Mouse (Mus musculus) cerebellum, adult 11-12 months (tissue): ENCODE measurements around the gene Unc93b1.
"Not testable (repeated sequence)": the region's sequence is repeated elsewhere in the genome, so short reads cannot be mapped to it uniquely, and the experiment has no call there.

Experiments
- DNase-seq: peaks from one replicate; pipeline ENCODE4 v3.0.0; 2022

The Unc93b1 gene

DNA sequence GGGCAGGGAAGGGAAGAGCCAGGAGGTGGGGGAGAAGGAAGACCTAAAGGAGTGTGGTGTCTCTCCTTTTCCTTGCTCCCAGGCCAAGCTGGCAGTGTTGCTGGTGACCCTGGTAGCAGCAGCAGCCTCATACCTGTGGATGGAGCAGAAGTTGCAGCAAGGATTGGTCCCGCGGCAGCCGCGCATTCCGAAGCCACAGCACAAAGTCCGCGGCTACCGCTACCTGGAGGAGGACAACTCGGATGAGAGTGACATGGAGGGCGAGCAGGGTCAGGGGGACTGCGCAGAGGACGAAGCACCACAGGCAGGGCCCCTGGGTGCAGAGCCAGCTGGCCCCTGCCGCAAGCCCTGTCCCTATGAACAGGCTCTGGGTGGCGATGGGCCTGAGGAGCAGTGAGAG, 13.6 kb downstream of the Unc93b1 start:
- no peak for DNase-seq

DNA sequence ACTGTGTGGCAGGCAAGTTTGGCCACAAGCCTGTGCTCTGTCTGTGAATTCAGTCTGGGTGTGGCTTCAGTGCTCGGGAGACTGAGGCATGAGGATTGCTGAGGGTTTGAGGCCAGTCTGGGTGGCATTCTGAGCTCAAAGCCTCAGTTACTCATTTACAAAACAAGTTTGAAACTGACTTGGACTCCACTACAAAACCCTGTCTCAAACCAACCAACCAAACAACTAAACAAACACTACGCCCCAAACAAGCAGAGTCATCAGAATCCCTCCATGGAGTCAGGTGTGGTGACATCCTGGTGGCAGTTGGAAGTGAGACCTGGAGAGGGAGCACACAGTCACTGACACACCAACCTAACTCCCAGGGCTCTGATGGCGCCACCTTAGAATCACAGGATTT, 15.3 kb downstream of the Unc93b1 start:
- no peak for DNase-seq

DNA sequence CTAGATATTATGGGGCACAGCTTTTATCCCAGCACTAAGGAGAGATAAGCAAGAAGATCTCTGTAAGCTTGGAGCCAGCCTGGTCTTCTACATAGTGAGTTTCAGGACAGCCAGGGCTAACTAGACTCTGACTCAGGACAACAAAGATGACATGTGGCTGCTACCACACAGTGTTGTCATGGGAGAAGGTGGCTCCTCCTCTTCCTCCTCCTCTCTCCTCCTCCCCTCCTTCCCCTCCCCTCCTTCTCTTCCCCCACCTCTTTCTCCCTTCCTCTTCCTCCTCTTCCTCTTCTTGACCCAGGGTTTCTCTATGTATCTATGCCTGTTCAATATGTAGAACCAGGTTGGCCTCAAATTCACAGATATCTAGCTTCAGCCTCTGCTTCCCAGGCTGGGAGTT, 16.5 kb downstream of the Unc93b1 start:
- no peak for DNase-seq

DNA sequence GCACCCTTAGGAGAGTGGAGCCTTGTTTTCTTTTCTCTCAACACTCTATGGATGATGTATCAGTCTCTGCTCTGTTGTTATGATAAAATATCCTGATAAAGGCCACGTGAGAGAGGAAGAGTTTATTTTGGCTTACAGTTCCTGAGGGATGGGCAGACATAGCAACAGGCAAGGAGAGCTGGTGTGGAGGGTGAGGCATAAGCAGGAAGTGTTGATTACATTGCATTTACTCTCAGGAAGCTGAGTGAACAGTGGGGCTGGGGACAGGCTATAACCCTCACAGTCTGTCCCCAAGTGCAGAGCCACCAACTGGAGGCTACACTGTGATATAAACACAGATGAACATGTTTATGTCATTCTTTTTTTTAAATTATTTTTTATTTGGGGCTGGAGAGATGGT, 17.1 kb downstream of the Unc93b1 start:
- no peak for DNase-seq

DNA sequence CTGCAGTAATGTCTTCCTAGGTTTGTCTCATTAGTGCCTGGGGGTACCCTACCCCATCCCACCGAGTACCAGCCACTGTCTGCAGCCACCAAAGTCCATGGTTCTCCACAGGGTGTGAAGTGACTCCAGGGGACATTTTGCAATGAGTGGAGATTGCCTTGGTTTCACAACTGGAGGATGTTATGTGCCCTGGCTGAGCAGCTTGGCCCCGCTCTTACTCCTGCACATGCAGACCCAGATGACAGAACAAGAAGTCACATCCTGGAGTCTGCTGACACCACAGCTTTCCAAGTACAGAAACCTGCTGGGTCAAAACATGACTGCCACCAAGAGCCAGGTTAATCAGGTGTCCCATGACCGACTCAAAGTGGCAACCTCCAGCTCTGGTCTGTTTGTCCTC, 20.0 kb downstream of the Unc93b1 start:
- DNase-seq, result no peak

DNA sequence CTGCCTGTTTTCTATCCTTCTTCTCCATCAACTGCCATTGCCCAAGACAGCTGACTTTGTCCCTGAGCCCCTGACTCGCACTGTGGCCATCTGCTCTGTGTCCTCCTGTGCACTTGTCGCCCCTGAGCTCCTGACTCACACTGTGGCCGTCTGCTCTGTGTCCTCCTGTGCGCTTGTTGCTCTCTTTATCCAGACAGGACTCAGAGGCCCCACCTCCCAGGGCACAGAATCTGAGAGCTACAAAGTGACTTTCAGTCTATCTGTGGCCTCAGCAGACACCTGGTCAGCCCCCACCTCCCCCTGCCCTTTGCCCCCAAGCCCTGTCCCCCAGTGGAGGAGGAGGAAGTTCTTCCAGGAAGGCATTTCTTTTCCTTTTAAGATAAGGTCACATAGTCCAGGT, 20.8 kb downstream of the Unc93b1 start:
- DNase-seq, result no peak

DNA sequence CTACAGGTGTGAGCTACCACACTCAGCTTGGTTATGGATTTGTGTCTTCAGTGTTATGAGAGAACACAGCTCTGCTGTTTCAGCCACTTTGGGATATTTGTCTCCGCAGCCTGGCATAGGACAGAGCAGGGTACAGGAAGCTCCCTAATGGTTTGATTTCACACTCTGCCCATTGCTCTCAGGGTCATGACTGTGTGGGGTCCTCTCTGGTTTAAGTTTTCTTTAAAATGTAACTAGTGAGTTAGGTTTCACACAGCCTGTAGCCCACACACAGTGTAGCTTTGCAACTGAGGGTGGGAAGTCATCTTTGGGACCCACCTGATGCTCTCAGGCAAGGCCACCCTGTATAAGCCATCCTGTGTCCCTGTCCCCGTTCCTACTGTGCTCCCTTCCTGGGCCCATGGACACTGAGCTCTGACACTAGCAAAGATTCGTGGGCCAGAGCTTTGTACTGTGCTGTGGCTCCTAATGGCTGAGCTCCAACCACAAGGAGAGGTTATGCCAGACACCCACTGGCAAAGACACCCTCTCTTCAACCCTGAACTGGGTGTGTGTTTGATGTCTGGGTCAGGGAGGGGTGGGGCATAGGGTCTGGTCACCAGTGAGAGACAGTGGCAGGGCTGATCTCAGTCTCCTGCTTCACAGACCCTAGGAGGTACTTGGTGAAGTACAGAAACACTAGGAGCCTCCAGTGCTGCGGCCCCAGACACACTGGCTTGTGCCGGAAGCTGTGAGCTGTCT, 22.5 kb downstream of the Unc93b1 start:
- DNase-seq, result not testable (repeated sequence)

DNA sequence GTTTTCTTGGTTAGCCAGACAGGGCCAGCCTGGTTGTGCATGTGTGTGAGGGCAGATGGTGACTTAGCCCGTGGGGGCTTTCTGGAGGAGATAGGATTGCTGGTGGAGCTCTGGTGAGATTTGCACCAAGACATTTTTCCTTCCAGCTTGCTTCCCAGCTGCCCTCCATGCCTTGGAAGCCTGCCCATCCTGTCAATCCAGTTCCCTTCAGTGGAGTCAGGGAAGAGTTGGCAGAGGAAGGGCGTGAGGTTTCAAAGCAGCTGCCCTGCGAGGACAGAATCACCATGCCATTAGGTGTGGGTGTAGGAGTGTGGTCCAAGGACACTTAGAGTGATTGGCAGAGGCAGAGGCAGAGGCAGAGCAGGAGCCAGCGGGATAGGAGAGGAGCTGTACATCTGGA, 23.5 kb downstream of the Unc93b1 start, which contains the start of gene Aldh3b3:
Gene Aldh3b3, plus strand, starts transcription at position 176 of the 400 bp plus-strand sequence.
- no peak for DNase-seq

DNA sequence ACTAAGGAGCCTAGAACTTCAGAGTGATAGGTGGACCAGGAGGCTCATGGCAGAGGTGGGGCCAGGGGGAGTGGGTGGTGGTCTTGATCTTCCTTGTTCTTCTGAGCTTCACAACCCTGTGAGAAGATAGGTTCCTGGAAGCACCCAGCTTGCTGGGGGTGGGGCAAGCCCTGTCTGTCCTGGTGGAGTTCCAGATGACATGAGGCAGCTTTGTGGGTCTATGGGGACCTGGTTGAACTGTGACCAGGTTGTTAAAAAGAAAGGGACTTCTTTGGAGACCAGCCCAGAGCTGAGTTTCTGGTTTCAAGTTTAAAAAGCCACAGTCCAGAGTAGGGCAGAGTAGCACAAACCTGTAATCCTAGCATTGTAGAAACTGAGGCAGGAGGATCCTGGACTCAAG, 24.0 kb downstream of the Unc93b1 start:
- DNase-seq, result no peak

DNA sequence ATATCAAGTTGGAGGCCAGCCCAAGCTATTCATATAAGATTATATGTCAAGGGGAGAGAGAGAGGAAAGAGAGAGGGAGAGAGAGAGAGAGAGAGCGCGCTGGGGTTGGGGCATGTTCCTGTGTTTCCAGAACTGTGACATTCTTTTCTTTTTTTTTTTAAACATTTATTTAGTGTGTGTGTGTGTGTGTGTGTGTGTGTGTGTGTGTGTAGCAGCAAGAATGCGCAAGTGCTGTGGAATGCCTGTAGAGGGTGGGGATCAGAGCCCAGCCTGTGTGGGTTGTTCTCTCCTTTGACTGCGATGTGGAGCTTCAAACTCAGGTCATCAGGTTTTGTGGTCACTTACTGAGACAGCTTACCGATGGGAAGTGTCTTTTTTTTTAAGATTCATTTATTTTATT, 25.2 kb downstream of the Unc93b1 start:
- no peak for DNase-seq

DNA sequence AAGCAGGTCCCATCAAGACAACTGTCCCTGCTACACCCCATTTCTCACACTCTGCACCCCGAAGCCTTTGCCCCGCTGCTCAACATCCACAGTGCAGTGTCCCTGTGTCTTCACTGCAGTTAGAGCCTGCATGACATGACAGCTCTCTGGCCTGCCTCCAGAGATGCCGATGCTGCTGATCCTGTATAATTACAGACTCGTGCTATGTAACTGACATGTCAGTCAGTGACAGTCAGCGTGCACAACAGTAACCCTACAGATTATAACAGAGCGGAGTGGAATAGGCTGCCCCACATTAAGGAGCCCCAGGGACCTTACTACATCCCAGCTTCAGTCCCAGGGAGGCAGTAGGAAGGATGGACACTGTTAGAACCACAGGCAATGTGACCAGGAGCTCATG, 26.8 kb downstream of the Unc93b1 start:
- not testable (repeated sequence) for DNase-seq

DNA sequence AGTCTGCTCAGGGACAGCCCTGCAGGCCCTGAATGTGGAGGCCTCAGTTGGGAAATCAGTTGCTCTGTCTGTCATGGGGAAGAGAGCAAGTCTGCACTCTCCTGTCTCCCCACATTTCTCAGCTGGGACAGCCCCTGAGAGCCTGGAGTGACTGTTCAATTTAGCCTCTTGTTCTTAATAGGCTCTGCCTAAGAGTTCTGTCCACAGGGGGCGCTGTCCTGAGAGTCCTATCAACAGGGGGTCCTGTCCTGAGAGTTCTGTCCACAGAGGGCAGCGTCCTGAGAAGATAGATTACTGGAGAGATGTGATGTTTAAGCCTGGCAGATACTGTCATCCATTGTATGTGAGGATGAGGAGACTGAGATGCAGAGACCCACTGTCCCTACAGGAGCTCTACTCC, 27.5 kb downstream of the Unc93b1 start:
- no peak for DNase-seq

DNA sequence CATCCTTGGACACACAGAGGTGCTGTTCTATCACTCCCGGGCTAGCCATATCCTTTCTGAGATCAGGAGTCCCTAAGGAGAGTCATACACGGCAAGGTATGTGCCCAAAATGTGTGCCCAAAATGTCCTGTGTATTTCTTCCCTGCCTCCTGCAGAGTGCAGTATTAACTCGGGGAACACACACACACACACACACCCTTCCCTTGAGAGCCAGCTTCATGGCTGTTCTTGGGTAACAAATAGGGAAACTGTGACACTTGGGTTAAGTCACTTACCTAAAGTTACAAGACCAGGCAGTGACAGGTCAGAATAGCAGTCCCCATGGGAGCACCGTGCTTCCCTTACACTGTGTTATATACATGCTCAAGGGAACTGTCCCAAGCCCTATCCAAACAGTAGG, 29.0 kb downstream of the Unc93b1 start:
- DNase-seq, result no peak

DNA sequence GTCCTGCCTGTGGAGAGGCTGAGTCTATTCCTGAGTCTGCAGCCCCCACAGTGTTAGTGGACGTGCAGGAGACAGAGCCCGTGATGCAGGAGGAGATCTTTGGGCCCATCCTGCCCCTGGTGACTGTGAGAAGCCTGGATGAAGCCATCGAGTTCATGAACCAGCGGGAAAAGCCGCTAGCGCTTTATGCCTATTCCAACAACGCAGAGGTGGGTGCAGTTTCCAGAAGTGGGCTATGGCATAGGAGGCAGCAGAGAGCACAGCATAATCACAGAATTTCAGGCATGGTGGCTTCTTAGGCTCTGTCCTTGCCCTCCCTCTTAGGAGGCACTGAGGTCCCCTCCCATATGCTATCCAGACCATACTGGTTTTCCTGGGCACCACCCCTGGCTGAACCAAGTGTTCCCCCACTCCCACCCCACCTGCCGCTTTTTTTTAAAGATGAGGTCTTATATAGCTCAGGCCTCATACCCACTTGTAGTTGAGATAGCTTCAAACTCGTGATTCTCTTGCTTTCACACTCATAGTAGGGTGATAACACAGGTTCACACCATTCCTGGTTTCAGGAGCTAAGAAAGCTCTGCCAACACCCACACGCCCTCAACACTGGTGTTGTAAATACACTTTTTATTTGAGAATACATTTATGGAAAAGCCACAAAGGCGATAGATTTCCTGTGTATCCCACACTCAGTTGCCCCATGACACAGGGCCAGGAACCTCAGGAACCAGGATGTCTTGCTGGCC, 31.5 kb downstream of the Unc93b1 start:
- DNase-seq, result no peak

DNA sequence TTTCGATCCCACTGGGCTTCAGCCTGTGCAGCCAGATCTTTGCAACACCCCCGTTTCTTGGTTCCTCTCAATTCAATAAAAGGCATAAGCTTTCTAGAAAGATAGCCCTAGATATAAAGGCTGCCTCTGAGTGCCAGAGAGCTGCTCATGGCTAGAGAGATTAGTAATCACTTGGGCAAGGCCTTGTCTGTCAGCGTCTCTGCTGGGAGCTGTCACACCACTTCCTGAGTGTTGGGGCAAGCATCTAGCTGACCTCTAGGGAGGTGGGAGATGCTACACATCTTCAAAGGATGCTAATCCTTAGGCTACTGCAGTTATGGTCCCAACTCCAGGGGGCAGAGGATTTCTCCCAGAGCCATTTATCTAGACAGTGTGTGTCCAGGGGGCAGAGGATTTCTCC, 32.3 kb downstream of the Unc93b1 start:
- DNase-seq, result no peak

DNA sequence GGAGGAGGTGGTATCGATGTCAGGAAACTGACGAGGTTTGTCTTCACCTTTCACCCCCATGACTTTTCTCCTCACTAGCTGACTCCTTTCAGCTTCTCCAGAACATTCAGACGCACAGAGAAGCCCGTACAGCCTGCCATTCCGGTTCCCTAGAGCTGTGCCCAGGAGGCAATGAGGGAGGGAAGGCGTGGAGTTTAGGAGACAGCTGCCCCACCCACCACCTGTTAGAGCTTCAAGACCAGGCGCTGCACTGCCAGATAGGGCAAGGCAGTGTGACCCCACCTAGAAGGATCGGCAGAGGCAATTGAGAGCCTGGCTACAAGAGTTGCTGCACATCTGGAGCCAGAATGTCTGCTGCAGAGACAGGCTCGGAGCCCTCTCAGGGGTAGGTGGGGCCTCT, 37.2 kb downstream of the Unc93b1 start, which contains the start of gene Aldh3b2:
Gene Aldh3b2, plus strand, starts transcription at position 100 of the 400 bp plus-strand sequence.
- DNase-seq, result no peak

DNA sequence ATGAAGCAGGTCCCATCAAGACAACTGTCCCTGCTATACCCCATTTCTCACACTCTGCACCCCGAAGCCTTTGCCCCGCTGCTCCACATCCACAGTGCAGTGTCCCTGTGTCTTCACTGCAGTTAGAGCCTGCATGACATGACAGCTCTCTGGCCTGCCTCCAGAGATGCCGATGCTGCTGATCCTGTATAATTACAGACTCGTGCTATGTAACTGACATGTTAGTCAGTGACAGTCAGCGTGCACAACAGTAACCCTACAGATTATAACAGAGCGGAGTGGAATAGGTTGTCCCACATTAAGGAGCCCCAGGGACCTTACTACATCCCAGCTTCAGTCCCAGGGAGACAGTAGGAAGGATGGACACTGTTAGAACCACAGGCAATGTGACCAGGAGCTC, 39.6 kb downstream of the Unc93b1 start:
- DNase-seq, result not testable (repeated sequence)

DNA sequence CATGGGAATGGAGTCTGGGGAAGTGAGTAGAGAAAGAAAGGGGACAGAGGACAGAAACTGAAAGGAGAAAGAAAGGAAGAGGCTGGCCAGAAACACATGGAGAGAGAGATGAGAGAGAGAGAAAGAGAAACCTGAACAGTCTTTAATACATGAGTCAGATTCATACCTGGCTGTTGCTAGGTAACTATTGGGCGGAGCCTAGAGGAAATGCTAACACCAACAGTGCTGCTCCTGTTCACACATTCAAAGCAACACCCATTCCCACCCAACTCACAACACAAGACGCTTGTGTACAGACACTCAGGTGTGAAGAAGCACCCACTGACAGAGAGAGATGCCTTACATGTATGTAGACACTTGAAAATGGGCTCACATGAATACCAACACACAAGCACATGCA, 40.9 kb downstream of the Unc93b1 start:
- no peak for DNase-seq

DNA sequence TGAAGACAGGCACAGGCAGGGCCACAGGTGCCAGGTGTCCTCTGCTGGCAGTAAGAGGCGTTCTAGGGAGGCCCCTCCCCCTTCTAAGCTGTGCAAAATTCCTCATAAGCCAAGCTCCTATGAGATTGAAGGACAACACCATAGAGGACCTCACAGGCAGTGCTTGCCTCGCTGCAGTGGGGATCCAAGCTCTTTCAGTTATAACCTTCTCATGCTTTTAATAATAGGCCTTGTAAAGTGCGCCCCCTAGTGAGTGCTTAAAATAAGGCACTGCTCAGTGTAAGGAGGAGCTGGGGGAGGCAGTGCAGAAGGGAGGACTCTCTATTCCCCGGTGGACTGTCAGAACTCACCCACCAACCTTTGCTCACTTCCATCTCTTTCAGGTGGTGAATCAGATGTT, 45.3 kb downstream of the Unc93b1 start:
- peak; percentile 69 for DNase-seq

DNA sequence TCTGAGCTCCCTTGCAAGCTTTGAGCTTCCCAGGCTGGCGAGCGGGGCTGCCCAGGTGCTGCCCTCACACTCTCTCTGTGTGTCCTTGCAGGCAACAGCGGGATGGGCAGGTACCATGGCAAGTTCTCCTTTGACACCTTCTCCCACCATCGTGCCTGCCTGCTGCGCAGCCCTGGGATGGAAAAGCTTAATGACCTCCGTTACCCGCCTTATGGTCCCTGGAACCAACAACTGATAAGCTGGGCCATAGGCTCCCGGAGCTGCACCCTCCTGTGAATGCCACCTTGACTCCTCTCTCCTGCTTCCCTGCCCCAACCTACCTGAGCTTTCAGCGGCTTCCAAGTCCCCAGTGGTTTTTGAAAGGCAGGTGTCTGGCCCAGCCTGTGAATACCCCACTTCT, 45.9 kb downstream of the Unc93b1 start:
- DNase-seq, result no peak

DNA sequence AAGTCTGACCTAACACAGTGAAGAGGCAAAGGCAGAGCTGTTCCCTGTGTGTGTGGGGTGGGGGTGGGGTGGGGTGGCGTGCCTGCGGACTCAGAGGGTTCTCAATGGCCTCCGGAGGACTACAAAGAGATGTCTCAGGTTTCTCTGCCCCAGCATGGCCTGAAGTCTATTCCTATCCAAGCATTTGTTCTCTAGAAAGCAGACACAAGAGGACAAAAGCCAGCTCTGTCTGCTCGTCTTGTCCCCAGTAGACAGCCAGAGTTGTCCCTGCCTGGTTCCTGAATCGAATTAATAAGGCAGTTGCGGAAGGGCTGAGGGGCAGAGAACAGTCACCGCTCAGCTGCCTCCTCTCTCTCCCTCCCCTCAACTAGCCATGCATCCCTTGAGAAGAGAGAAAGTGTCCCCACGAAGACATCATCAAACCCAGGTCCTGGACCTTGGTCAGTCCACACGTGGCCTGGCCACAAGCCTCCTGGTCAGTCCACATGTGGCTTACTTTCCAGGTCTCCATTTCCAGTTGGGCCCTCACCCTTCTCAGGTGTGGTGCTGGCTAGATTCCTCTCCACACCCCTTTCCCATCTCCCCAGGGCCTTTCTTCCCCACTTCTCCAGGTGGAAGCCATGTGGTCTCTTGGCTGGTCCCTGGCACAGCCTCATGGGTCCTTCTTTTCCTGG, 48.7 kb downstream of the Unc93b1 start:
- no peak for DNase-seq

DNA sequence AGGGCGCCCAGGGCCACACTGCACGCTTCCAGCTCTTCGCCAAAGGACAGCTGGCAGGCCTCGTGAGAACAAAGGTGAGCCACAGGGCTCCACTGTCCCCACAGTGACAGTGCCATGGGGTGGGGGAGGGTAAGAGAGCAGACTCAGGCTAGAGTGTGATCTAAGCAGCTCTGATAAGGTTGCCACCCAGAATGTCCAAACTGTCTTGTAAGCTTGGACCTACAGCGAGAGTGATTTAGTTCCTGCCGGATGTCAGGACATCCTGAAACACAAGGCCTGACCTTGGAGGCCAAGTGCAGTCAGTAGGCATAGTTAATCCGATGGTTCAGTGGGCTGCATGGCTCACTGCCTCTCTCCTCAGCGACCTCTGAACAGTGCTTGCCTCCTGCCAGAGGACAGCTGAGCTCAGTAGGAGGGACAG, 50.3 kb downstream of the Unc93b1 start:
- no peak for DNase-seq

DNA sequence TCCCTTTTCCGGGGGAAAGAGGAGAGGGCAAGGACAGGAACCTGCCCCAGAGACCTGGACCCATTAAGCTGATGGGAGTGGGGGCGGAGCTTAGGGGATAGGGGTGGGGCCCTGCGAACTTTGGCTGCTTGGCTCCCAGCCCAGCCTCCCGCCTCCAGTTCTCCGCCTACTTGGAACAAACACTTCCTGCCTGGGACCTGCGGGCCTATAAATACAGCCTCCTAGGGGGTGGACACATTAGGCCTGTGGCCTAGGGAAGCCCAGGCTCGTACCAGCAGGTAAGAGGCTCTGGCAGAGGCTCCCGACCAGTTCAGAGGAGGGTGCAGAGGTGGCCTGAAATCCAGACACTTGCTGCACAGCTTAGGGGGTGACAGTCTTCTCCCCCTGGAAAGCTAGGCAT, 51.3 kb downstream of the Unc93b1 start, which contains the start of gene Acy3:
Gene Acy3, plus strand, starts transcription at position 237 of the 400 bp plus-strand sequence.
- peak; percentile 25 for DNase-seq

DNA sequence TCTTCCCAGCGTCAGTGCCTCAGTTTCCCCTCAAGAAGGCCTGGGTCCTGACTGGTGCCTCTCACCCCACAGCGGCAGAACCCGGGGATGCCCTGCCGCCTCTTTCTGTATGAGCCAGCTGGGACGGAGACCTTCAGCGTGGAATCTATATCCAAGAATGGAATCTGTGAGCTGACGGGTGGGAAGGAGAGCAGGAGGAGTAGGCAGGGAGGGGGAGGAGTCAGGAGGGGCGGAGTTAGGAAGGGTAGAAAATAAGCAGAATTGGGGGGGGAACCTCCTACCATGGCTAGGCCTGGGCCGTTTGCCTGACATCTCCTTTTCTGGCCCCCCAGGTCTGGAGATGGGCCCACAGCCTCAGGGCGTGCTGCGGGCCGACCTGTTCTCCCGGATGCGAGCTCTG, 53.1 kb downstream of the Unc93b1 start:
- no peak for DNase-seq
